Mouse (Mus musculus) lung, postnatal 0 days (tissue): ENCODE measurements around the gene Park7.

Experiments used
- CTCF ChIP-seq: IDR thresholded peaks from 2 replicates; pipeline ENCODE4 v1.5.1; 2016; ENCODE audit warnings: antibody characterized with exemption, mild to moderate bottlenecking
- EP300 ChIP-seq: IDR thresholded peaks from 2 replicates; pipeline ENCODE4 v1.6.1; 2016; ENCODE audit warnings: antibody characterized with exemption, mild to moderate bottlenecking, control low read depth

DNA sequence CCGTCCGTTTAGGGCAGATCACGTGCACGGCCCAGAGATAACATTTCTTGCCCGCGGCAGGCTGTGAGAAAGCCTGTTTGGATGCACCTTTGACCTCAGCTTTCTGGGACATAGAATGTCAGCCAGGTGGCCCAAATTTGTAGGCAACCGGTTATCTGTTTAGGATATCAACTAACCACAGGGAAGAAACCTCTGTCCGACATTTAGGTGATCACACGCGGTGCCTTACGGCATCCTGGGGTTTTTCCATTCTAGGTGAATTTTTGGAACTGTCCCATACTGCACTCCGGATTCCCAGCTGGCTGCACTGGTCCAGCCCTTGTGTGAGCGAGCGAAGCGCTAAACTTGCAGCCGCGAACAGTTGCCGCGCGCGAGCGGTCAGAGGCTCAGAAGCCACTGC, 34.6 kb downstream of the Park7 start:
- TF ChIP-seq CTCF = no peak
- no peak for TF ChIP-seq EP300
